Mouse (Mus musculus): Measurements from ENCODE around the gene Cacna2d4. TPM values are rescaled to one million over a fixed set of nuclear protein-coding genes. Genes with fewer than 3 reads are reported as not detected.

The Cacna2d4 gene
- under 1 TPM in 5 of 26 experiments, not detected in 21; 0.09 to 0.37 (median 0.16) TPM for total RNA-seq (2018; cell fraction: chromatin; rRNA removed)
- total RNA-seq (2018; cell fraction: cytosol; rRNA removed), result under 1 TPM in 12 of 26 experiments, not detected in 14; under 0.01 to 0.24 (median 0.04) TPM
- under 1 TPM in 3 of 26 experiments, not detected in 23; 0.06 to 0.14 (median 0.08) TPM for total RNA-seq (2018; cell fraction: nucleus; rRNA removed)
- polyA plus RNA-seq (2018), result not detected in 3 replicates

DNA sequence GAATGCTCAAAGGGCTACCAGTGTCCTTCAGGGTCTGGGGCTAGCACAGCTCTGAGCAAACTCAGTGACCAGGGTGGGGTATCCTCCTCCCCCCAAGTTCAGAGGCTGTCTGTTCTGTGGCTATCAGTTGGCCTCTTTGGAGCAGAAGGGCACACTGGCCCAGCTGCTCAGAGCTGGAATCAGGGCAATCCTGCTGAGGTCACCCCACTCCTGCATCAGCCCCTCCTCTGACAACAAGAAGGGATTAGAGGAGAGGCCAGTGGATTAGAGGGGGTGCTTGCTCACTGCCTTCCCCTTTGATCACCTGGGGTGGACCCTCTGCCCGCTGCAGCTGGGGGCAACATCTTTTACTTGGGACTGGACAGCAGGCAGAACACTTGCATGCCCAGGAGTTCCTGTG lies at the start of gene Cacna2d4:
Cacna2d4 (plus strand) TSS at position 286 of the 400 bp plus-strand sequence.
- Histone ChIP-seq H3K27ac (no peak within 1 kb of the TSS), H3K36me3 (ENCODE audit: inconsistent target) (no peaks in the 10 kb centered on the region), H3K4me3 (ENCODE audit: inconsistent target) (no peak within 1 kb of the TSS), H3K79me2 (ENCODE audit: inconsistent target) (no peaks in the 10 kb centered on the region)
- 36% methylated on average over 1 of the region's 1 CpGs for WGBS (ENCODE audit: missing documents)

GRCm38 (mm10) chr6:119186658-119187057 lies 49.7 kb upstream of the Cacna2d4 start:
- Histone ChIP-seq H3K79me2 (ENCODE audit: inconsistent target) (no peaks in the 10 kb centered on the region), H3K36me3 (ENCODE audit: inconsistent target) (peaks cover 13% of the 10 kb centered on the region; the same call in 1 of the 2 replicates), H3K27ac (no peak overlapping the region), H3K4me3 (ENCODE audit: inconsistent target) (no peak overlapping the region)
- 94% methylated on average over 8 of the region's 8 CpGs for WGBS (ENCODE audit: missing documents)

GRCm38 (mm10) chr6:119187631-119188030 lies 48.7 kb upstream of the Cacna2d4 start:
- H3K79me2 ChIP-seq (ENCODE audit: inconsistent target), result no peaks in the 10 kb centered on the region
- no peak overlapping the region for H3K4me3 ChIP-seq (ENCODE audit: inconsistent target)
- no peak overlapping the region for H3K27ac ChIP-seq
- 90% methylated on average over 6 of the region's 6 CpGs for WGBS (ENCODE audit: missing documents)
- H3K36me3 ChIP-seq (ENCODE audit: inconsistent target), result peaks cover 23% of the 10 kb centered on the region; the same call in 1 of the 2 replicates

GRCm38 (mm10) chr6:119191478-119191877 lies 44.8 kb upstream of the Cacna2d4 start:
- 93% methylated on average over 4 of the region's 4 CpGs for WGBS (ENCODE audit: missing documents)
- H3K36me3 ChIP-seq (ENCODE audit: inconsistent target), result peaks cover 12% of the 10 kb centered on the region; the same call in 1 of the 2 replicates
- no peak overlapping the region for H3K27ac ChIP-seq
- no peak overlapping the region for H3K4me3 ChIP-seq (ENCODE audit: inconsistent target)
- no peaks in the 10 kb centered on the region for H3K79me2 ChIP-seq (ENCODE audit: inconsistent target)

- Histone ChIP-seq H3K4me3 (ENCODE audit: inconsistent target) (no peak overlapping the region), H3K36me3 (ENCODE audit: inconsistent target) (peaks cover 12% of the 10 kb centered on the region; the same call in 1 of the 2 replicates)
- 98% methylated on average over 15 of the region's 15 CpGs for WGBS (ENCODE audit: missing documents)
Observed at GRCm38 (mm10) chr6:119193571-119194154, 42.7 kb upstream of the Cacna2d4 start.

GRCm38 (mm10) chr6:119194161-119194560 lies 42.2 kb upstream of the Cacna2d4 start:
- WGBS (ENCODE audit: missing documents), result 93% methylated on average over 9 of the region's 9 CpGs
- Histone ChIP-seq H3K27ac (no peak overlapping the region), H3K79me2 (ENCODE audit: inconsistent target) (no peaks in the 10 kb centered on the region), H3K4me3 (ENCODE audit: inconsistent target) (no peak overlapping the region), H3K36me3 (ENCODE audit: inconsistent target) (peaks cover 12% of the 10 kb centered on the region; the same call in 1 of the 2 replicates)

More at GRCm38 (mm10) chr6:119193571-119194154, 42.7 kb upstream of the Cacna2d4 start:
- no peaks in the 10 kb centered on the region for H3K79me2 ChIP-seq (ENCODE audit: inconsistent target)
- no peak overlapping the region for H3K27ac ChIP-seq

DNA sequence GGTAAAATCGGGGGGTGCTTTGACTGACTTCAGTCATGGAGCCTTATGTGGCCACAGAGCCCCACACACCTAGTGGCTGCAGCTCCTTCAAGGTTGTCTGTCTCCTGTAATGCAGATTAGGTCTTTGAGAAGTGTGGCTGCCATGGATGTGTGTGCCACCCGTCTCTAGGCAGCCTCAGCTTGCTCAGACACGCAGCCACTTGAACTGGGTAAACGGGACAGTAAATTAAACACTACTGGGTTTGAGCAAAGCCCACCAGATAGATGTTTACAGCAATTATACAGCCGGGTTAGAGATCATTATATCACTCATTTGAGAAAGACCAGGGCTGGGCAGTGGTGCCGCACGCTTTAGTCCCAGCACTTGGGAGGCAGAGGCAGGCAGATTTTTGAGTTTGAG lies 41.7 kb upstream of the Cacna2d4 start:
- 90% methylated on average over 7 of the region's 7 CpGs for WGBS (ENCODE audit: missing documents)
- Histone ChIP-seq H3K27ac (no peak overlapping the region), H3K79me2 (ENCODE audit: inconsistent target) (no peaks in the 10 kb centered on the region), H3K4me3 (ENCODE audit: inconsistent target) (no peak overlapping the region), H3K36me3 (ENCODE audit: inconsistent target) (peaks cover 12% of the 10 kb centered on the region; the same call in 1 of the 2 replicates)

DNA sequence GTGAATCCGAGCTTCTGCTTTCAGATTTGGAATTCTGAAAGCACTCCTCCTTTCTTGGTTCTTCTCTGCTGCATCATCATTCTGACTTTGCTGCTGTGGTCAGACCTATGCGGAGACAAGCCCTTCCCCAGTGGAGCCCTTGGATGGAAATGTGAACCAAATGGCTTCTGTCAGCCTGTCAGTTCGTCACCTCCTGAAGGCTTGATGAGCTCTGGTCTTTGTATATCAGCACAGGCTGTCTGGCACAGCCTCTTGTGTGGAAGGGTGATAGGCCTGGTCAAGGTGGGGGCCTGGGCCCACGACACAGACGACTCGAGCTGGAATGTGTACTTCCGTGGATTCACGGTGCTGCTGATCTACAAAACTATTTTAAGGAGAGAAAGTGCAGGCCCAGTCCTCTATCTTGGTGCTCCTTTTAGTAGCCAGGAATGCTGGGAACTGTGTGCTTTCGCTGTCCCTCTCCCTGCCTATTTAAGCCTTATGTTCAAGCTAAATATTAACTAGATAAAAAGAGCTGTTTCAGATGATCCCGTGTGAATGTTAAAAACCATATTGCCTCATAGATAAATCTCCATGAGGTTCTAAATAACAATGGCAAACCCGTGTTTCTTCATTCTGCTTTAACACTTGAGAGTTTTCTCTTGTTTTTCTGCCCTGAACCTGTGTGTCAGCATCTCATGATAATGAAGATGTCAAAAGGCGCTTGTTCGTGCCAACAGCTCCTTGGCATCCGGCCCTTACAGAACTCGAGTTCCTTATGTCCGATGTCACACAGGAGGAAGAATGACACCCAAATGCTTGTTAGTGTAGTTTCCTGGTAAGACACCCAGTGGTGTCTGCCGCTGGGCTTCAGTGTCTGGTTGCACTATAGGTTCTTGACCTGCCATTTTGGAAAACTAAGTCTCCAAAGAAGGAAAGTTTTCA lies 39.7 kb upstream of the Cacna2d4 start, which contains the start of gene Cacna1c:
Cacna1c (minus strand) TSS at position 37 of the 924 bp plus-strand sequence.
- Histone ChIP-seq H3K36me3 (ENCODE audit: inconsistent target) (peaks cover 12% of the 10 kb centered on the region; the same call in 1 of the 2 replicates), H3K4me3 (ENCODE audit: inconsistent target) (no peak within 1 kb of the TSS), H3K79me2 (ENCODE audit: inconsistent target) (no peaks in the 10 kb centered on the region), H3K27ac (no peak within 1 kb of the TSS)
- 92% methylated on average over 17 of the region's 17 CpGs for WGBS (ENCODE audit: missing documents)

GRCm38 (mm10) chr6:119198534-119199273 lies 37.6 kb upstream of the Cacna2d4 start:
- Histone ChIP-seq H3K79me2 (ENCODE audit: inconsistent target) (no peaks in the 10 kb centered on the region), H3K4me3 (ENCODE audit: inconsistent target) (no peak overlapping the region), H3K36me3 (ENCODE audit: inconsistent target) (no peaks in the 10 kb centered on the region; the same call in 1 of the 2 replicates), H3K27ac (no peak overlapping the region)
- 81% methylated on average over 15 of the region's 15 CpGs for WGBS (ENCODE audit: missing documents)

GRCm38 (mm10) chr6:119199274-119199879 lies 36.9 kb upstream of the Cacna2d4 start:
- H3K4me3 ChIP-seq (ENCODE audit: inconsistent target), result no peak overlapping the region
- peaks cover 5% of the 10 kb centered on the region; the same call in 1 of the 2 replicates for H3K36me3 ChIP-seq (ENCODE audit: inconsistent target)
- H3K27ac ChIP-seq, result no peak overlapping the region
- WGBS (ENCODE audit: missing documents), result 88% methylated on average over 8 of the region's 8 CpGs
- no peaks in the 10 kb centered on the region for H3K79me2 ChIP-seq (ENCODE audit: inconsistent target)

DNA sequence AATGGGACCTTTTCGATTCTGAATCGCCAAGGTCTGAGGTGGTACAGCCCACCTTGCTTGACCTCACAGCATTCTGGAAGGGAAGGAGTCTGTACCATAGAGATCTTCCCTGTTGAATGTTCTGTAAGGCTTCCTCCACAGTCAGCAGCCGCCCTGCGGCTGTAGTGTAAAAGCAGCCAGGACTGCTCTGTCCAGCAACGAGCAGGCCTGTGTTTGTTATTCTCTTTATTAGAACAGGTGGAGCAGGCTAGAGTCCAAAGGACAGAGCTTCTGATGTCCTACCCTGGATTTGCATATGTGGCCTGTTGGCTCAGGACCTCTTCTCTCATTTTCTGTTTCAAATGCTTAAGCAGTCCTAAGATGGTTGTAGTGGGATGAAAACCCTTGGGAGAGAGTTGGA lies 36.0 kb upstream of the Cacna2d4 start:
- no peak overlapping the region for H3K27ac ChIP-seq
- H3K4me3 ChIP-seq (ENCODE audit: inconsistent target), result no peak overlapping the region
- WGBS (ENCODE audit: missing documents), result 92% methylated on average over 5 of the region's 5 CpGs
- peaks cover 6% of the 10 kb centered on the region; the same call in 1 of the 2 replicates for H3K36me3 ChIP-seq (ENCODE audit: inconsistent target)
- H3K79me2 ChIP-seq (ENCODE audit: inconsistent target), result no peaks in the 10 kb centered on the region

DNA sequence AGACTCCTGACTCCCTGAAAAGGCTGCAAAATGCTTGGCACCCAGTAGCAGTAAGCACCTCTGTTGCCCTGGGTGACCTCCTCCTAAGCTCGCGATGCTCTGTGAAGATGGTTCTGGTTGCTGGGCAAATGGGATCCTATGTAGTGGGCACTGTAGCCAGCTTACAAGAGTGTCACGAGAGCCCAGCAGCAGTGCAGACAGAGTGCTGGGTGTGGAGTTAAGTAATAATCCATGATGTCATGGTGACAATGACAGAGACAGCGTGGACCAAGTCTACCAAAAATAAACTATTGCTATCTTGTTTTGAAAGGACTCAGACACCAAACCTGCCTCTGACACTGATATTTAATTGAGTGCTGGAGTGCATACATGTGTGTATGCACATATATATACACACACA lies 34.8 kb upstream of the Cacna2d4 start:
- 95% methylated on average over 4 of the region's 4 CpGs for WGBS (ENCODE audit: missing documents)
- H3K36me3 ChIP-seq (ENCODE audit: inconsistent target), result peaks cover 6% of the 10 kb centered on the region; the same call in 1 of the 2 replicates
- no peak overlapping the region for H3K27ac ChIP-seq
- no peaks in the 10 kb centered on the region for H3K79me2 ChIP-seq (ENCODE audit: inconsistent target)
- H3K4me3 ChIP-seq (ENCODE audit: inconsistent target), result no peak overlapping the region

DNA sequence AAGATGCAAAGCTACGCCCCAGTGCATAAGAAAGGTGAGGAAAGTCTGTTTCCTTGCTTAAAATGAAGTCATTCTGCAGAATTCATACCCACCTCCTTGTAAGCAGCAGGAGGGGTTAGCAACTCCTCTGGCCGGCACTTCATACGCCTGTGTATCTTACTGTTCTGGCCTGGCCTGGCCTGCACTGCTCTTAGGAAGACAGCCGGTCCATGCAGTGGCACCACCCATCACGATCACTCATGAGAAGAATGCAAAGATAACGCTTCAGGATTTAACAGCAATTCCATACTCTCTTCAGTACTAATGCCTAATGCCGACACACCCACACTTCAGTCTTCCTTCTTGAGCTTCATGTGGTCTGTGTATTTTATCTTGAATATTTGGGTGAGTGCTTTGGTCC lies 32.0 kb upstream of the Cacna2d4 start:
- Histone ChIP-seq H3K4me3 (ENCODE audit: inconsistent target) (no peak overlapping the region), H3K79me2 (ENCODE audit: inconsistent target) (no peaks in the 10 kb centered on the region), H3K27ac (no peak overlapping the region), H3K36me3 (ENCODE audit: inconsistent target) (peaks cover 6% of the 10 kb centered on the region; the same call in 1 of the 2 replicates)
- WGBS (ENCODE audit: missing documents), result 100% methylated on average over 6 of the region's 7 CpGs

All from macrophage (primary cell).